In the genomic region with DNA sequence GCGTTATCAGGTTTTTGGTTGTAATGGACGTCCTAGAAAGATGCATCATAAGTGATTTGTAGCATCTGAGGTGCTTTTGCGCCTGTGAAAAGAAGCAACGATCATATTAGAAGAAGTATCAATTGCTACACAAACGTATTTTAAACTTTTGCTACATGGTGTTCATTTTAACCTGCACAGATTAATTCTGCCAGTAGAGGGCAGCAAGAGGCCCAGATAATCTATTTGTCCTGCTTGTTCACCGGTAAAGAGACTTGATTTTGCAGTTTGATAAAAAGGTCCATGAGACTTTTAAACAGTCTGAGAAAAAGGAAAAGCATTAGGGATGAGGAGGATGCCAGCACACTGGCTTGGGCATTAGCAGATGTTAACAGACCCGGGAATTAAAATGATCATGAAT, we compare ENCODE assay signal across 9 mouse cellular contexts. TPM values are rescaled to one million over a fixed set of nuclear protein-coding genes. Genes with fewer than 3 reads are reported as not detected.
A peak's percentile ranks its signal among the peaks of the same experiment; 100 is the strongest.
DNase-seq lines count a peak whose midpoint lies in the region; ATAC-seq and TF ChIP-seq lines count a peak whose summit lies in the region.
"Had no signal": no experiment of that assay in that cellular context is flagged by ENCODE, and none has a peak within 500 bp of the region (broad histone marks: within the 10 kb centered on the region; RNA-seq: fewer than 3 reads in every experiment).

No protein-coding gene starts in this region.

- peak; percentile 56; the same call in 1 of the 2 replicates for TF ChIP-seq CTCF in brain, embryonic 14.5 days (IDR thresholded peaks at IDR 0.05; ENCODE audit: borderline replicate concordance, extremely low read depth, insufficient read depth, insufficient read length)
- TF ChIP-seq CTCF in lung, adult 2 months (IDR thresholded peaks at IDR 0.05; ENCODE audit: insufficient read depth, low read length), result peak; percentile 11; the same call in 1 of the 2 replicates

- H3K4me2 ChIP-seq in embryonic facial prominence, embryonic 11.5 days (ENCODE audit: low read depth, low read length), result no peak overlapping the region
- H3K4me2 ChIP-seq in neural tube, embryonic 15.5 days, result no peak overlapping the region
- H3K4me2 ChIP-seq: hindbrain, embryonic 15.5 days had no signal

- ATAC-seq in embryonic facial prominence, embryonic 11.5 days (replicated peaks; ENCODE audit: insufficient number of reproducible peaks, low FRiP score, low TSS enrichment, low read depth), result no peak
- ATAC-seq in neural tube, embryonic 15.5 days (ENCODE audit: low FRiP score), result no peak

- 35% methylated on average over 7 of the region's 7 CpGs for WGBS in embryonic facial prominence, embryonic 11.5 days
- 34% methylated on average over 7 of the region's 7 CpGs for WGBS in embryonic facial prominence, embryonic 10.5 days
- WGBS in neural tube, embryonic 15.5 days, result 33% methylated on average over 7 of the region's 7 CpGs
- 25% methylated on average over 7 of the region's 7 CpGs for WGBS in lung, adult 2 months

- H3K9ac ChIP-seq in embryonic facial prominence, embryonic 11.5 days (replicated peaks; ENCODE audit: low read length), result no peak overlapping the region
- H3K9ac ChIP-seq in neural tube, embryonic 15.5 days (replicated peaks), result no peak overlapping the region
- H3K9ac ChIP-seq: hindbrain, embryonic 15.5 days had no signal

- DNase-seq in embryonic facial prominence, embryonic 11.5 days (ENCODE audit: low spot score), result peak; percentile 74
- DNase-seq in embryonic facial prominence, embryonic 10.5 days (ENCODE audit: low spot score), result no peak
- peak; percentile 26 for DNase-seq in neural tube, embryonic 10.5 days (ENCODE audit: extremely low spot score, low spot score)
- DNase-seq in brain, embryonic 14.5 days (ENCODE audit: low read depth), result peak; percentile 61
- DNase-seq in hindlimb bud, embryonic 11.5 days (ENCODE audit: extremely low spot score, low read depth, low spot score), result peak; percentile 18
- peak; percentile 18 for DNase-seq in lung, adult 2 months
- DNase-seq in telencephalon, adult 2 months (ENCODE audit: low read depth, low spot score), result peak; percentile 17

- H3K27me3 ChIP-seq in embryonic facial prominence, embryonic 11.5 days (ENCODE audit: control insufficient read depth, insufficient read depth, low read length), result no peaks in the 10 kb centered on the region
- no peaks in the 10 kb centered on the region for H3K27me3 ChIP-seq in embryonic facial prominence, embryonic 10.5 days (replicated peaks; ENCODE audit: low read depth, poor library complexity, severe bottlenecking)
- H3K27me3 ChIP-seq in neural tube, embryonic 15.5 days (replicated peaks), result 0 out of 2 replicates have a peak, but pooled peaks cover 2% of the 10 kb centered on the region
- H3K27me3 ChIP-seq: hindbrain, embryonic 15.5 days had no signal

- no peak overlapping the region for H3K4me3 ChIP-seq in embryonic facial prominence, embryonic 11.5 days (ENCODE audit: low read depth, low read length)
- H3K4me3 ChIP-seq in embryonic facial prominence, embryonic 10.5 days, result no peak overlapping the region
- H3K4me3 ChIP-seq in neural tube, embryonic 15.5 days (replicated peaks), result no peak overlapping the region
- no peak overlapping the region for H3K4me3 ChIP-seq in lung, adult 2 months (replicated peaks; ENCODE audit: extremely low read depth, low read depth, low read length)
- H3K4me3 ChIP-seq: hindbrain, embryonic 15.5 days had no signal

- H3K4me1 ChIP-seq in embryonic facial prominence, embryonic 11.5 days (ENCODE audit: control insufficient read depth, insufficient read depth, low read length), result no peaks in the 10 kb centered on the region
- no peaks in the 10 kb centered on the region for H3K4me1 ChIP-seq in embryonic facial prominence, embryonic 10.5 days
- no peaks in the 10 kb centered on the region for H3K4me1 ChIP-seq in neural tube, embryonic 15.5 days
- no peaks in the 10 kb centered on the region for H3K4me1 ChIP-seq in lung, adult 2 months (ENCODE audit: control insufficient read depth, insufficient read depth, low read length)
- H3K4me1 ChIP-seq: hindbrain, embryonic 15.5 days had no signal

- TF ChIP-seq POLR2A in brain, embryonic 14.5 days (IDR thresholded peaks at IDR 0.05; ENCODE audit: borderline replicate concordance, extremely low read depth, insufficient read depth, insufficient read length, poor library complexity, severe bottlenecking), result no peak
- TF ChIP-seq POLR2A in lung, adult 2 months (IDR thresholded peaks at IDR 0.05; ENCODE audit: borderline replicate concordance, extremely low read depth, low read depth, low read length), result no peak

- H3K36me3 ChIP-seq in embryonic facial prominence, embryonic 11.5 days (replicated peaks; ENCODE audit: control insufficient read depth, insufficient read depth, low read depth, low read length), result no peaks in the 10 kb centered on the region
- no peaks in the 10 kb centered on the region for H3K36me3 ChIP-seq in embryonic facial prominence, embryonic 10.5 days (replicated peaks)
- no peaks in the 10 kb centered on the region for H3K36me3 ChIP-seq in neural tube, embryonic 15.5 days
- H3K36me3 ChIP-seq: hindbrain, embryonic 15.5 days had no signal

- no peak overlapping the region for H3K27ac ChIP-seq in embryonic facial prominence, embryonic 11.5 days (replicated peaks; ENCODE audit: low read depth, low read length)
- no peak overlapping the region for H3K27ac ChIP-seq in embryonic facial prominence, embryonic 10.5 days (replicated peaks)
- no peak overlapping the region for H3K27ac ChIP-seq in neural tube, embryonic 15.5 days (replicated peaks)
- H3K27ac ChIP-seq: hindbrain, embryonic 15.5 days had no signal

- no peaks in the 10 kb centered on the region for H3K9me3 ChIP-seq in embryonic facial prominence, embryonic 11.5 days (replicated peaks; ENCODE audit: control insufficient read depth, low read length)
- no peaks in the 10 kb centered on the region for H3K9me3 ChIP-seq in embryonic facial prominence, embryonic 10.5 days
- H3K9me3 ChIP-seq in neural tube, embryonic 15.5 days (replicated peaks), result no peaks in the 10 kb centered on the region
- H3K9me3 ChIP-seq: hindbrain, embryonic 15.5 days had no signal

RNA-seq across cellular contexts. Expression of gene Defb20, which starts 5.9 kb away (rescaled TPM):
- polyA plus RNA-seq in embryonic facial prominence, embryonic 11.5 days (2014; fragmentation: Nextera tagmentation; extraction: Ambion mirVana), result not detected in 2 replicates
- not detected in 2 replicates for polyA plus RNA-seq in embryonic facial prominence, embryonic 10.5 days (2016; fragmentation: Nextera tagmentation; extraction: Ambion mirVana)
- polyA plus RNA-seq in neural tube, embryonic 15.5 days (2015; fragmentation: Nextera tagmentation; extraction: Ambion mirVana), result not detected in 2 replicates
- polyA plus RNA-seq in brain, embryonic 14.5 days (2012; rRNA removed), result 0.15 TPM in 1 of 2 replicates, not detected in the other
- polyA plus RNA-seq in lung, adult 2 months (2012; rRNA removed), result not detected in 2 replicates
- polyA plus RNA-seq: hindbrain, embryonic 15.5 days had no signal

RNA-seq across cellular contexts. Expression of gene Defb23, which starts 6.6 kb away (rescaled TPM):
- polyA plus RNA-seq in embryonic facial prominence, embryonic 11.5 days (2014; fragmentation: Nextera tagmentation; extraction: Ambion mirVana), result not detected in 2 replicates
- not detected in 2 replicates for polyA plus RNA-seq in embryonic facial prominence, embryonic 10.5 days (2016; fragmentation: Nextera tagmentation; extraction: Ambion mirVana)
- polyA plus RNA-seq in neural tube, embryonic 15.5 days (2015; fragmentation: Nextera tagmentation; extraction: Ambion mirVana), result not detected in 2 replicates
- not detected in 2 replicates for polyA plus RNA-seq in brain, embryonic 14.5 days (2012; rRNA removed)
- polyA plus RNA-seq in lung, adult 2 months (2012; rRNA removed), result not detected in 2 replicates
- polyA plus RNA-seq: hindbrain, embryonic 15.5 days had no signal

RNA-seq across cellular contexts. Expression of gene Defb22, which starts 19.0 kb away (rescaled TPM):
- not detected in 2 replicates for polyA plus RNA-seq in embryonic facial prominence, embryonic 11.5 days (2014; fragmentation: Nextera tagmentation; extraction: Ambion mirVana)
- polyA plus RNA-seq in embryonic facial prominence, embryonic 10.5 days (2016; fragmentation: Nextera tagmentation; extraction: Ambion mirVana), result not detected in 2 replicates
- not detected in 2 replicates for polyA plus RNA-seq in neural tube, embryonic 15.5 days (2015; fragmentation: Nextera tagmentation; extraction: Ambion mirVana)
- polyA plus RNA-seq in brain, embryonic 14.5 days (2012; rRNA removed), result not detected in 2 replicates
- not detected in 2 replicates for polyA plus RNA-seq in lung, adult 2 months (2012; rRNA removed)
- polyA plus RNA-seq: hindbrain, embryonic 15.5 days had no signal

RNA-seq across cellular contexts. Expression of gene Defb26, which starts 40.5 kb away (rescaled TPM):
- polyA plus RNA-seq in embryonic facial prominence, embryonic 11.5 days (2014; fragmentation: Nextera tagmentation; extraction: Ambion mirVana), result not detected in 2 replicates
- not detected in 2 replicates for polyA plus RNA-seq in embryonic facial prominence, embryonic 10.5 days (2016; fragmentation: Nextera tagmentation; extraction: Ambion mirVana)
- polyA plus RNA-seq in neural tube, embryonic 15.5 days (2015; fragmentation: Nextera tagmentation; extraction: Ambion mirVana), result not detected in 2 replicates
- not detected in 2 replicates for polyA plus RNA-seq in brain, embryonic 14.5 days (2012; rRNA removed)
- not detected in 2 replicates for polyA plus RNA-seq in lung, adult 2 months (2012; rRNA removed)
- polyA plus RNA-seq: hindbrain, embryonic 15.5 days had no signal

RNA-seq across cellular contexts. Expression of gene Defb28, which starts 47.1 kb away (rescaled TPM):
- not detected in 2 replicates for polyA plus RNA-seq in embryonic facial prominence, embryonic 11.5 days (2014; fragmentation: Nextera tagmentation; extraction: Ambion mirVana)
- polyA plus RNA-seq in embryonic facial prominence, embryonic 10.5 days (2016; fragmentation: Nextera tagmentation; extraction: Ambion mirVana), result not detected in 2 replicates
- polyA plus RNA-seq in neural tube, embryonic 15.5 days (2015; fragmentation: Nextera tagmentation; extraction: Ambion mirVana), result not detected in 2 replicates
- polyA plus RNA-seq in brain, embryonic 14.5 days (2012; rRNA removed), result not detected in 2 replicates
- polyA plus RNA-seq in lung, adult 2 months (2012; rRNA removed), result not detected in 2 replicates
- polyA plus RNA-seq: hindbrain, embryonic 15.5 days had no signal
